Mouse (Mus musculus): ENCODE measurements at regions not wholly inside any gene's neighbourhood (a gene's known extent, or its start where the extent isn't known, plus 50 kb on each side); places are given as distances from the start of the nearest gene placed in this dataset.

DNA sequence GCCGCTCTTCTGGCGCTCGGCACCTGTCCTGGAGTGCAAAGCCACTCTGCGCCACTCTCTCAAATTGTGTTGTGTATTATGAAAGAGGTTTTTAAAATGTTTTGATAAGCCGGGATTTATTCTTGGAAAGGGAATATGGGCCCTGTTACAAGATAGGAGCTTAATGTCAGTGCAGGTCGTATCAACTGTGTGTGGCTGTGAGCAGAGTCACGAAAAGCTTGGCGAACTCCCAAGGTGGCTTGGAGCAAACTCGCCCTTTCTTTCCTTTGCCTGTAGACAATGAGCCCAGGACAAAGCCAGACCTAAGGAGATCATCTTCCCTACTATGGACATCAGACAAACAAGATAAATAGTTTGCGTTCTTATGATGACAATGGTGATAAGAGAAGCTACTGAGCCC, 74.3 kb upstream of the Map4k3 start:
- POLR2A ChIA-PET, result interaction anchor here (0.5 to 27.1 kb wide), 63 partner anchors 3 to 596 kb away, joined by 3 to 1112 read pairs (median 4); partner anchors contain the start of genes Map4k3 (in 2 of the 4), Srsf7 (in 1 of the 4), Tmem178 (in 1 of the 4) and Ttc39d (in 1 of the 4)
- CTCF ChIA-PET, result interaction anchor here (0.6 to 1.2 kb wide), 8 partner anchors 10 to 218 kb away, joined by 3 to 8 read pairs (median 3); partner anchors contain the start of gene Map4k3 (in 1 of the 4)

DNA sequence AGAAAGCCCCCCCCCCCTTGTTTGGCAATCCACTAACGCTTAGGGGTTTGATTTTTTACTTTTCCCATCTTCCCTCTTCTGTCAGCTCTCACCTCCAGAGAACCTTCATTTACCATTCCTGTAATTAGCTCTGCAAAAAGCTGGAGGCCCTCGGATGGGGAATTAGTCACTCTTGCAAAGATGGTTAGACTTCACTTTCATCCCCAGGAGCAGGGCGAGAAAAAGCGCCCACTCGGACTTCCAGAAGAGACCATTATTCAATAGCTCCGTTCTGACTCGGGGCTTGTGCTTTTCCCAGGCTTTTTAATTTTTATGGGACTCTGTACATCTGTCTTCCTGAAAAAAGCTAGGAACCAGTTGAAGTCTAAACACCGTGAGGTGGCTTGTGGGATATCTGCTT, 73.7 kb upstream of the Map4k3 start:
- ChIA-PET POLR2A (interaction anchor here (0.6 to 27.1 kb wide), 53 partner anchors 4 to 595 kb away, joined by 3 to 1112 read pairs (median 5); partner anchors contain the start of genes Map4k3 (in 2 of the 4), Srsf7 (in 1 of the 4), Tmem178 (in 1 of the 4) and Ttc39d (in 1 of the 4)), CTCF (interaction anchor here in 2 of 4 experiments (0.6 to 1.2 kb wide), 4 partner anchors 11 to 375 kb away, joined by 3 to 5 read pairs (median 3); no protein-coding TSS in a partner anchor)

DNA sequence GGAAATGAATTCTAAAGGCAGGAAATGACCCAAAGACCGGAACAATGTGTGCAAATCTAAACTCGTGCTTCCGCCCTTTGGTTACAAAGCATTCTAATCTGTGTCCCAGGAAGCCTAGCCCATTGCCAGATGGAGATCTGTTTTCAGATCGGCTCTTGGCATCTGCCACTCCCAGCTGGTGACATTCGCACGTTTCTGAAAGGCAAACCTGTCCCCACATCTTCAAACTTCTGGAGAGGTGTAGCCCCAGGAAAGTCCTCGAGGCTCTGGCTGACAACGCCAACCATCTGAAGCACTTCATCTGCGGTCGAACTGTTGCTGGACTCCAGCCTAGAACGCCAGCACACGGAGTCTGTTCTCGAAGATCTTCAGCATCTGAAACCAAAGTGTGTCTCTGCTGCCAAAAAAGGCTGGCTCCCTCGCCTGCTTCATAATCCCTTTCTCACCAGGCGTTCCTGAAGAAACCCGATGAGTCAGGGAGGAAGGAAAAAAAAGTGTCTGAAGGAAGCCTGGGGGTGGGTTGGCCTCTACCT, 73.2 kb upstream of the Map4k3 start:
- CTCF ChIA-PET, result interaction anchor here in 2 of 4 experiments (0.6 to 1.0 kb wide), 2 partner anchors 10 to 375 kb away, joined by 3 read pairs; no protein-coding TSS in a partner anchor
- POLR2A ChIA-PET, result interaction anchor here (0.6 to 27.1 kb wide), 41 partner anchors 4 to 594 kb away, joined by 3 to 1112 read pairs (median 6); partner anchors contain the start of genes Map4k3 (in 2 of the 4), Srsf7 (in 1 of the 4) and Ttc39d (in 1 of the 4)

DNA sequence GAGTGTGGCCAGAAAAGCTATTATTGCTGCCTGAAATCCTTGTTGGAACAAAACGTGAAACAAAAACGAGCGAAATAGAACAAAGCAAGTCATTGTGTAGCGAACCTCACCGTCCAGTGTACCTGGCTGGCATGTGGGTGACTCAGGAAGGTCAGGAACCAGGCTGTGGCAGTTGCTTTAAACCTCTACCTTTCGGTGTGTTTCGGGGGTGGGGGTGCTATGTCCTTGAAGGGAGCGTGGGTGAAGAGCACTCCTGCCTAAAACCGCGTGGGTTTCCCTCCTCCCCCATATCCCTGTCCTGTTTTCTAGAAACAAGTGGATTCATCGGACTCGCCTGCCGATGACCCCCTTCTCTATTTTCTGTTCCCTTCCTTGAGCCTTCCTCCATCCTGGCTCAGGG, 72.6 kb upstream of the Map4k3 start:
- ChIA-PET POLR2A (interaction anchor here in 3 of 4 experiments (0.6 to 27.1 kb wide), 21 partner anchors 5 to 546 kb away, joined by 3 to 1112 read pairs (median 9); partner anchors contain the start of gene Map4k3 (in 2 of the 3)), CTCF (no interaction called here)

DNA sequence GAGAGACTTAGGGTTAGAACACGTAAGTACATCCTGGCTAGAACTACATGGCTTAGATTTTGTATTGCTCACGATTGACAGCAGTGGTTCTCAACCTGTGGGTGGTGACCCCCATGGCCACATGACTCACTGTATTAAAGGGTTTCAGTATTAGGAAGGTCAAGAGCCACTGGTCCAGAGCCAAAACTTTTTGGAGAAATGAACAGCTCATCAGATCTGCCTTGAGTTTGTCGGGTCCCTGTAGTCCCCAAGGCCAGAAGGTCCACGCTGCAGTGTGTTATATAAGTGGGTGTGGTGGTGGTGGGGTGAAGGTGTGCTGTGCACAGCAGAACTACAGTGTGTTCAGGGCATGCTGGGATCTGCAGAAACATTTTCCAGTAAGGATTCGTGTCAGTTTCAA, 72.2 kb upstream of the Map4k3 start:
- POLR2A ChIA-PET, result interaction anchor here in 3 of 4 experiments (0.5 to 27.1 kb wide), 20 partner anchors 5 to 546 kb away, joined by 3 to 1112 read pairs (median 8); partner anchors contain the start of gene Map4k3 (in 2 of the 3)
- CTCF ChIA-PET, result no interaction called here

DNA sequence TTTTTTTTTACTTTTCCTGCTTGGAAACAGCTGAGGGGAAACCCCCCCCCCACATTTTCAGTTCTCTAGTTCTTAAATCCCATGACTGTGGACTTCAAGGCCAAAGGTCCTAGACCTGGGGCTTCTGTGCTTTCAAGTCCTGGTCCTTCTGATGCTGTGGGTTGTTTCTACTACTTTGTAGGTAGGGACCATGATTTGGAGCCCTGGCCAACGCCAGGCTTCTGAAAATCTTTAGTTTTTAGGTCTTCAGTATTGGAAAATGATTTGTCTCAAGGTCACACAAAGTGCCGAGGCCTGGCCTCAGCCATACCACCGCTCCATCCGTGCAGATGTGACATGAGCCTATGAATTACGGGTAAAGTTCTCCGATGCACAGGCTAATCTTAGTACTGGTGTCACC, 70.8 kb upstream of the Map4k3 start:
- CTCF ChIA-PET, result no interaction called here

DNA sequence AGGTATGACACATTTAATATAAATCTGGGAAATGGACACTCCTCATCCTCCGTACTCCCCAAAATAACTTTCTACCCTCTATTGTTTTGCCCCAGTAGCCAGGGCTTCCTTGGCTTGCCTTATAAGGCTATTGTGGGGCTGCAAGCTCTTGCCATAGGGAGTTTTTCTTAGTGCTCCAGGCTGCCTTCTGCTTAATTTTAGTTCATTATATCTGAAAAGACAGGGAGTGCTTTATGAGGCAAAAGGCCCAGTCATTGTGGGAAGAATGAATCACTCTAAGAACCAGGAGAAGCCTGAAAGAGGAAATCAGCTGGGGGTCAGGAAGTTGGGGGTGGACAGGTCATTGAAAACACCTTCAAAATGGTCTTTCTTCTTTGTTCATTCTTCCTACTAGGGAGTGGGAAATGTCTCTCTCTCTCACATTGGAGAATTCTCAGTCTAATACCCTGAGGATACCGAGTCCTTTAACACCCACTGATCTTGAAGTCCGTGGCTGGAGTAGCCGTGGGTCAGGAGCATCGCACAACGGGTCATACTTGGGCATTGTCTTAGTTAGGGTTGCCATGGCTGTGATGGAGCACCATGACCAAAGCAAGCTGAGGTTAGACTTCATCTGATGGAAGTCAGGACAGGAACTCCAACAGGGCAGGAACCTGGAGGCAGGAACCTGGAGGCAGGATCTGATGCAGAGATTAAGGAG, 70.1 kb upstream of the Map4k3 start:
- CTCF ChIA-PET, result no interaction called here
- POLR2A ChIA-PET, result interaction anchor here in 2 of 4 experiments (0.9 to 27.1 kb wide), 11 partner anchors 6 to 163 kb away, joined by 3 to 1112 read pairs (median 6); no protein-coding TSS in a partner anchor

More for the DNA sequence above, 70.8 kb upstream of the Map4k3 start:
- POLR2A ChIA-PET, result interaction anchor here in 2 of 4 experiments (1.0 to 27.1 kb wide), 9 partner anchors 7 to 163 kb away, joined by 3 to 1112 read pairs (median 36); no protein-coding TSS in a partner anchor

DNA sequence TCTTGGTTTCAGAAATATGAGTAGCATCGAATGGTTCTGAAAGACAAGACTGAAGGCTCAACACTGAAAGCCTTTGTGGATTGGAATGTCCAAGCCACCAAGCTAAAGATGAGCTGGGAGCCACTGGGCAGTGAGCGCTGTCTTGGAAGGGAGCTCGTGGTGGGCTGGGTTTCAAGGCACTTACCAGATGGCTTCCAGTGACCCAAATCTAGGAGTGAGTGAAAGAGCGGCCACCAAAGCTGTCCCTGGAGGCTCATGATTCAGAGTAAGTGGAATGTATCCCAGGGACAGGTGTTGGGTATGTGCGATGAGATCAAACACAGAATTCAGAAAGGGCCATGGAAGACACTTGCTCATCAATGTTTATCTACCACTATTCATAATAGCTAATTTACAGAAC, 68.5 kb upstream of the Map4k3 start:
- ChIA-PET CTCF (no interaction called here), POLR2A (interaction anchor here in 2 of 4 experiments (0.6 to 27.1 kb wide), 6 partner anchors 5 to 164 kb away, joined by 3 to 1112 read pairs (median 218); no protein-coding TSS in a partner anchor)

DNA sequence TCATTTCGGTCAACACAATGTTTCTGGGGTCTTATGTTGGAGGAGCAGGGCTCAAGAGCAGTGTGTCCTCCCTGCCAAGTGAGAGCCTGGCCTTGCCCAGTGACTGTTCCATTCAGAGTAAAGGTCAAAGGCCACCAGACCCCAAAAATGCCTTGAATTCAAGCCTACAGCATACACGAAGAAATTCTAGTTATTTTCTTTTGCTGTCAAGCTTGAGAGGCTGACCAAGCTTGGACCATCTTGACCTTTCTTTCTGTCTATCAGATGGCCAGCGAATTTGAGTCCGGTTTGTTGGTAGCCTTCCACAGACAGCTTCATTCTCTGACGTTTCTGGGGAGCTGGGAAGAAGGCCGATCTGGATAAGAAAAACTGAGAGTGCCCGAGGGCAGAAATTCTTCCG, 68.1 kb upstream of the Map4k3 start:
- ChIA-PET CTCF (no interaction called here), POLR2A (interaction anchor here in 2 of 4 experiments (0.6 to 27.1 kb wide), 8 partner anchors 4 to 163 kb away, joined by 3 to 1112 read pairs (median 52); no protein-coding TSS in a partner anchor)

DNA sequence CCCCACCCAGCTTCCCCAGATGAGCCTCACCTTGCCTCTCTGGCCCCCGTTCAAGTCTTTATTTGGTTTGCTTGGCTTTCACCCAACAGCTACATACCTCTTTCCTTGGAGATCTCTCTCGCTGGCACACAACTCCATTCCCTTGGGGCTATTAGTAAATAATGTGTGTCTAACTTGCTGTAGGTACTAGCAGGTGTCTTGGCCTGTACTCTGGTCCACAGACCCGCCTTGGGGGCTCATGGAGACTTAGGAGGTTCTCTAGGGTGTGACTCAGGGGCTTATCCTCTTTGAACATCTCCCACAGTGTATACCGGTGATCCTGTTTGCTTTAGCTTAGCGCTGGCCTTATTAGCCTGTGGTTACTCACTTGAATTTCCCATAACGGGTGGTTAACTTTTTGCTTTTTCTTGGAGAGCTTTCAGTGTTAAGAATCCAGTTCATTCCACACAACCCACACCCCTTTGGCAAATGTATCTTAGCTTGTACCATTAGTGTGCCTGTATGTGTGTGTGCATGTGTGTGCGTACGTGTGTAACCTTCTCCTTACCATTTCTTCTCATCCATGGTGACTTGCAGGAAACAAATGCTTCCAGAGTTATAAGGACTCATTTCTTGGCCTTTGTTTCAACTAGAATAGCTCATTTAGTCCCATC, 67.3 kb upstream of the Map4k3 start:
- CTCF ChIA-PET, result no interaction called here
- POLR2A ChIA-PET, result interaction anchor here in 2 of 4 experiments (0.6 to 27.1 kb wide), 7 partner anchors 3 to 298 kb away, joined by 3 to 1112 read pairs (median 99); no protein-coding TSS in a partner anchor

DNA sequence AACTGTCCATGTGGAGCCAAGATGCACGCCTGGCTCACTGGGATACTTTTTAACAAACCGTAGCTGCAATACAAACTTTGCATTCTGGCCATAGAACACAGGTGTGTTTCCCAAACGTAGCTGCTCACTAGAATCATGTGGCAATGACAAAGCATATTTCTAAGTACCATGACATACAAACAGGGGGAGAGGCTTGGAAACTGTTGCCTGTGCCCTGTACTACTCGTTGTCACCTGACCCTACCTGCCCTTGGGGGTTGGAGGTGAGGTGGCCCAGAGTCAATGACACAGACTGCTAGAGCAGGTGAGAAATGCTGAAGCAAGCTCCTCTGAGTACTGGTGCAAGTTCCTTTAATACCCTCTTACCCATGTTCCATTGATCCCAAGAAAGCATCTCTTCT, 64.3 kb upstream of the Map4k3 start:
- ChIA-PET POLR2A (interaction anchor here in 2 of 4 experiments (1.2 to 27.1 kb wide), 4 partner anchors 0 to 16 kb away, joined by 3 to 1112 read pairs (median 725); no protein-coding TSS in a partner anchor), CTCF (interaction anchor here in 1 of 4 experiments (0.6 kb wide), 1 partner anchor 10 kb away, joined by 7 read pairs; no protein-coding TSS in a partner anchor)

DNA sequence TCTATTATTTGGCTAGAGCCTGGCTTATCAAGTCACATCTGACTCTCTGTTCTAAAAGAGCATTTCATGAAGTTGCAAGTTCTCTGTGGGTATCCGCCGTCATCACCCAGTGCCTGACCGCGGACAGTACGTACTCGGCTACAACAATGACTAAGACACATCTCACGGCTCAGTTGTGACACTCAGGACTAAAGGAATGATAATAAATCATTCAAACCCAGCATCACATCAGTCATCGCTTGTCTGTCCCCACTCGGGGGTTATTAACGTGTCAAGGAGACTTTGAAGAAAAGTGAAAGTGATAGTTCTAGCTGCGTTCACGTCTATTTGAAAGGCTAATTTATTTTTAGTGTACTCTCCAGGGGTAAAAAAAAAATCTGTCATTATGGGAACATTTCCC, 61.4 kb upstream of the Map4k3 start:
- ChIA-PET POLR2A (interaction anchor here in 2 of 4 experiments (0.9 to 25.9 kb wide), 5 partner anchors 10 to 154 kb away, joined by 3 to 1112 read pairs (median 3); no protein-coding TSS in a partner anchor), CTCF (no interaction called here)

DNA sequence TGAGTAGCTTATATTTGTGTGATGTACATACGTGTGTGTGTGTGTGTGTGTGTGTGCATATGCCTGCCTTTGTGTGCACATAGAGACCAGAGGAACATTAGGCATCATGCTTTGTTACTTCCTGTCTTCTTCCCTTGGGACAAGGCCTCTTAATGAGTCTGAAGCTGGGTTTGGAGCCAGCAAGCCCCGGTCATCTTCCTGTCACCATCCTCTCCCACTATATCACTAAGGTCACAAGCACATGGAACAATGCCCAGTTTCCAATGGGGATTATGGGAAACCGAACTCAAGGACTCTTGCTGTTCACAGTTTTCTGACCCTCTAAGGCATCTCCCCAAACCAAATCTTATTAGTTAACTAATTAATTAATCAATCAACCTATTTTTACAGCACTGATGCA, 60.7 kb upstream of the Map4k3 start:
- CTCF ChIA-PET, result interaction anchor here in 1 of 4 experiments (0.6 kb wide), 1 partner anchor 402 kb away, joined by 4 read pairs; no protein-coding TSS in a partner anchor

DNA sequence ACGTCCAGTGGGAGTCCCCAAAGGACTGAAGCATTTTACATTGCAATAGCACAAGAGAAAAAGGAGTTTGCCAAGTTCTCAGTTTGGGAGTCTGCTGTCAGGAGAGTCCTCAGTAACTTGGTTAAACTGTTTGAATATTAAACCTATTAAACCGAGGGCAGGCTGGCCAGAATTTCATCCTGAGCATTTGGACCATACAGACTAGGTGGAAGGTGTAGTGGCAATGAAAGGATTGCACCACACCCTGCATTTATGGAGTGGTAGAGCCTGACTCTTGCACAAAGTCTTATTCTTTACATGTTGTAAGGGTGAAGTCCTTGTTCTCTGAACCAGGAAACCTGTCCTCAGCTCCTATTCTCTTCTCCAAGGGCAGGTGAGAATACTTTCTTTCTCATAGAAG, 58.6 kb upstream of the Map4k3 start:
- ChIA-PET POLR2A (interaction anchor here in 3 of 4 experiments (1.0 to 25.9 kb wide), 16 partner anchors 13 to 580 kb away, joined by 3 to 1112 read pairs (median 14); partner anchors contain the start of genes Srsf7 (in 2 of the 3), Ttc39d (in 2 of the 3) and Map4k3 (in 1 of the 3)), CTCF (no interaction called here)

More for the DNA sequence above, 60.7 kb upstream of the Map4k3 start:
- POLR2A ChIA-PET, result interaction anchor here in 2 of 4 experiments (1.2 to 25.9 kb wide), 3 partner anchors 11 to 65 kb away, joined by 3 to 1112 read pairs (median 338); no protein-coding TSS in a partner anchor

DNA sequence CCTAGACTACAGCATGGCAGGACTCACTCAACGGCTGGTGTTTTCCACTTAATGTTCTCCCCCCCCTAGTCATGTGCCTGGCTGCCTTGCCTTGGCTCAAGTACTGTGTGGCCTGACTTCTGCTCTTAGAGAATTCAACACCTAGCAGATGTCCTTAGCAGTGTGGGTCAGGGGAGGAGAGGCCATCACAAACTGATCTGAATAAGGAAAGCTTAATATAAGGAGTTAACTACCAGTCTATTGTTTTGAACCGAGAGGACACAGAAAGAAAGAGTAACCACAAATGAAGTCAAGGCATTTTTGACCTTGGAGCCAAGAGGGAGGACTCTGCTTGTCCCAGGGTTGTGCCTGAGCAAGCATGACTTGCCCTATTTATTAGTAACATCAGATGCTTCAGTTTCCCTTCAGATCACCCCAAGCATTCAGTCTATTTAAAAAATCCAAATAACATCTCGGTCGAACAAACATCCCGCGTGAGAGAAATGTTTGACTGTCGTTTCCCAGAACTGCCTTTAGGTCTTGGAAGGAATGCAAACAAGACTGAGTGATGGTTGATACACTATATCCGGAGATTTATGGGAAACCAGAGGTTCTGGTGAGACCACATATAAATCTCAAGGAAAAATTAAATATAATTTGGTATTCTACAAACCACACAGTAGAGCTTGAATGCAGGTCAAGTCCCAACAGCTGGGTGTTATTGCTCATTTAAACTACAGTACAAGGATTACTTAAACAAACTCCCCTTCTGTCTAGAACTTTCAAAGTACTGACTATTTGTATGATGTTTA, 58.0 kb upstream of the Map4k3 start:
- ChIA-PET POLR2A (interaction anchor here in 3 of 4 experiments (0.7 to 25.9 kb wide), 63 partner anchors 13 to 579 kb away, joined by 3 to 1112 read pairs (median 5); partner anchors contain the start of genes Map4k3 (in 3 of the 3), Srsf7 (in 3 of the 3) and Ttc39d (in 3 of the 3)), CTCF (no interaction called here)

DNA sequence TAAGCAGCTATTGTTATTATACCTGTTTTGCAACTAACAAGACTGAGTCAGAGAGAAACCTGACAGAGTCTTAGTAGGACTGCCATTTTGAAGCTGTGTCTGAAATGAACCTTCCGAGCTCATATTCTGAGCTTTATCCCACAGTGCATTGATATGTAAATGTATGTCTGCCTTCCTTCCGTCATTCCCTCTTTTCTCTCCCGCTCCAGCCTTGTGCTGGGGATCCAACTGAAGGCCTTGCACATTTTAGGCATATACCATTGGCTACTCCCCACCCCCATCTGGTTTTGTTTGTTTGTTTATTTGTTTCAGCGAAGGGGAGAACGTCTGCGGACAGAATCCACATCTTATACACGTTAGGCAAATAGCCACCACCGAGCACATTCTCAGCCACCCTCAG, 57.2 kb upstream of the Map4k3 start:
- ChIA-PET CTCF (interaction anchor here in 1 of 4 experiments (0.5 kb wide), 1 partner anchor 17 kb away, joined by 3 read pairs; no protein-coding TSS in a partner anchor), POLR2A (interaction anchor here in 3 of 4 experiments (0.5 to 25.9 kb wide), 71 partner anchors 12 to 581 kb away, joined by 3 to 1112 read pairs (median 5); partner anchors contain the start of genes Map4k3 (in 3 of the 3), Srsf7 (in 2 of the 3), Ttc39d (in 2 of the 3) and Gemin6 (in 1 of the 3))

DNA sequence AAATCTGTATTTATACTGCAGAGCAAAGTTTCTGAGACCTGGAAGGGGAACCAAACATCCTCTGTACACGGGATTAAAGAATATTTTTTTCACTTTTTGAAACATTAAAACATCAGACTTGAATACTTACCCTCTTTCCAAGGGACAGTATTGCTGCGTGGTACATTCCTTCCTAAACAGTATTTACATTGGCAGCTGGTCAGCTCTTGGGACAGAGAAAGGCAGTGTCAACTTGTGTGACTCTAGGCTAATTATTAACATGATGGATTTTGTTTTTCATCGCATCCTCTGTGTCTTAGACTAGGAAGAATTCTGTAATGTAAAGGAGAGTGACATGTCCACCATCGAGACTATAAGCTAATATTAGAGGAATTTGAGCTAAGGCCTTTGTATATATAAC, 56.8 kb upstream of the Map4k3 start:
- ChIA-PET POLR2A (interaction anchor here in 3 of 4 experiments (0.5 to 25.9 kb wide), 64 partner anchors 12 to 581 kb away, joined by 3 to 1112 read pairs (median 5); partner anchors contain the start of genes Map4k3 (in 3 of the 3), Srsf7 (in 2 of the 3), Ttc39d (in 2 of the 3) and Gemin6 (in 1 of the 3)), CTCF (interaction anchor here in 1 of 4 experiments (0.5 kb wide), 1 partner anchor 18 kb away, joined by 3 read pairs; no protein-coding TSS in a partner anchor)

All from embryonic stem cell, embryonic (primary cell).